Mouse (Mus musculus): Measurements from ENCODE around the gene Nedd9. TPM values are rescaled to one million over a fixed set of nuclear protein-coding genes. Genes with fewer than 3 reads are reported as not detected.

The Nedd9 gene
- polyA plus RNA-seq, 1 experiment from 2014 or later, result 19.0 TPM

DNA sequence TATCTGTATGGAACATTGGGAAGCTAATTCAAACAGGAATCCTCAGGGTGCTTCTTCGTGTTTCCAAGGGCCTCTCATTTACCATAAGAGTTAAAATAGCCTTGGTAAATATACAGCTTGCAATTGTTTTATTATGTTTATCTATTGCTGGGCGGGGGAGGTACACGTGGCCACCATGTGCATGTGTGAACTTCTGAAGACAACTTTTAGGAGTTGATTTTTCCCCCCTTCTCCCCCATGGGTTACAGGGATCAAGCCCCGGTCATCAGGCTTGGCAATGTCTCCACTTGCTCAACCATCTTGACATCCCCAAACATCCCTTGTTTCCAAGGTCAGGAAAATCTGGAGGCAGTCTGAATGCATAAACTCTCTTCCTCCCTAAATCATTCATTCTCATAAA, 25.1 kb upstream of the Nedd9 start:
- no peak for ATAC-seq (ENCODE audit: insufficient number of reproducible peaks, low FRiP score)
- H3K4me1 ChIP-seq (replicated peaks), result peaks cover 10% of the 10 kb centered on the region
- no peaks in the 10 kb centered on the region for H3K36me3 ChIP-seq
- no peaks in the 10 kb centered on the region for H3K9me3 ChIP-seq (replicated peaks)
- WGBS, result 83% methylated on average over 4 of the region's 4 CpGs
- no peak overlapping the region for H3K9ac ChIP-seq
- no peaks in the 10 kb centered on the region for H3K27me3 ChIP-seq (replicated peaks)
- no peak overlapping the region for H3K4me3 ChIP-seq
- H3K27ac ChIP-seq (ENCODE audit: poor library complexity, severe bottlenecking), result no peak overlapping the region
- no peak overlapping the region for H3K4me2 ChIP-seq

DNA sequence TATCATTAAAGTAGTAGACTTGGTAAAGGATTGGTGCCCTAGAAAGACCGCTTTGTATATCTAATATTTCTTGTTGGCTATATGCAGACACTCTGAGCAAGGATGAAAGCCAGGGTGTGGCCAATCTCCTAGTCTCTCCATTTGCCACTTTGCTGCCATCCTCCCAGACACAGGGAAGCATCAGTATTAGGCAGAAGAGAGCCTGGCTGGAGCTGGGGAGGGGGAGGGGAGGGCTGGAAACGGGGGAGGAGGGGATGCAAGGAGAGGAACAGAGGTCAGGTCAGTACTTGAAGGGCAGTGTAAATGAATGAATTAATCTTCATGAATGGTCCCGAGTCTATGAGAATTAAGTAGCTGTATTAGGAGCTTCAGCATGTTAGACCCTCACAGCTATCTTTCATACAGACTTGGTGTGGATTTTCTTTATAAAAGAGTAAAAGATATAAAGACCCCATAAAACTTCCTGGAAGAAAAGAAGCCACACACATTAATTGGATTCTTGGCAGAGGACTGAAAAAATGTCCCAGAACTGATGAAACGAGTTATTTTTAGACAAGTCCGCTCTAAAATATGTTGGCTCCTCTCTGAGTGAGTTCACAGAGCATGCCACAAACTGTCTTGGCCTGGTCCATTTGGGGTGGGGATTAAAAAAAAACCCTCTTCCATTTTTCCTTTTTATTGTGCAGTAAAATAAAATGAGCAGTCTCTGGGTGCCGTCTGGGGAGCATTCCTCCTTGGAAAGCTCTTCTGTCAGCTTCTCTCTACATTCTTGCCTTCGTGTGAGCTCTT, 23.7 kb upstream of the Nedd9 start:
- Histone ChIP-seq H3K4me2 (no peak overlapping the region), H3K27ac (ENCODE audit: poor library complexity, severe bottlenecking) (no peak overlapping the region), H3K36me3 (no peaks in the 10 kb centered on the region), H3K4me3 (no peak overlapping the region), H3K9me3 (replicated peaks) (no peaks in the 10 kb centered on the region), H3K9ac (no peak overlapping the region), H3K4me1 (replicated peaks) (peaks cover 10% of the 10 kb centered on the region), H3K27me3 (replicated peaks) (no peaks in the 10 kb centered on the region)
- no peak for ATAC-seq (ENCODE audit: insufficient number of reproducible peaks, low FRiP score)
- WGBS, result 32% methylated on average over 7 of the region's 7 CpGs

GRCm38 (mm10) chr13:41505594-41505993, 18.4 kb upstream of the Nedd9 start:
- Histone ChIP-seq H3K4me3 (no peak overlapping the region), H3K4me1 (replicated peaks) (peaks cover 1% of the 10 kb centered on the region), H3K9me3 (replicated peaks) (no peaks in the 10 kb centered on the region), H3K36me3 (no peaks in the 10 kb centered on the region), H3K9ac (no peak overlapping the region), H3K4me2 (no peak overlapping the region), H3K27ac (ENCODE audit: poor library complexity, severe bottlenecking) (no peak overlapping the region), H3K27me3 (replicated peaks) (0 out of 2 replicates have a peak, but pooled peaks cover 2% of the 10 kb centered on the region)
- ATAC-seq (ENCODE audit: insufficient number of reproducible peaks, low FRiP score), result no peak
- WGBS, result 71% methylated on average over 2 of the region's 2 CpGs

GRCm38 (mm10) chr13:41504997-41505396, 17.8 kb upstream of the Nedd9 start:
- ATAC-seq (ENCODE audit: insufficient number of reproducible peaks, low FRiP score), result no peak
- WGBS, result 76% methylated on average over 2 of the region's 2 CpGs

DNA sequence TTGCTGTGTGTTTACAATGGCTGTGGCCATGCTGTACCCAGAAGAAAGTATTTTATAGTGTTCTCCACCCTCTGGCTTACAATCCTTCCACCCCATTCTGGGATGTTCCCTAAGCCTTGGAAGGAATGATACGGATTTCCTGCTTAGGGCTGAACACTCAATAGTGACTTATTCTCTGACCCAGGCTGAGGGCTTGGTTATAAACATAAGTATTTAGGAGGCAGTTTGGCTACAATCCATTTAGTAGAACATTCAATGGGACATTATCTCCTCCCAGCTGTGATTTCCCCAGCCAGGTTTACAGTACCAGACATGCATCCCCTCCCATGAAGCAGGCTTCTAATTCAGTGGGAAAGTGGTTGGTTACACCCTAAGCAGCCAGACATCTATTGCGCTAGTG, 17.3 kb upstream of the Nedd9 start:
- Histone ChIP-seq H3K36me3 (no peaks in the 10 kb centered on the region), H3K9me3 (replicated peaks) (no peaks in the 10 kb centered on the region), H3K27me3 (replicated peaks) (0 out of 2 replicates have a peak, but pooled peaks cover 5% of the 10 kb centered on the region), H3K9ac (no peak overlapping the region), H3K4me1 (replicated peaks) (no peaks in the 10 kb centered on the region), H3K4me3 (no peak overlapping the region), H3K4me2 (no peak overlapping the region), H3K27ac (ENCODE audit: poor library complexity, severe bottlenecking) (no peak overlapping the region)
- ATAC-seq (ENCODE audit: insufficient number of reproducible peaks, low FRiP score), result no peak
- WGBS, result 79% methylated on average over 2 of the region's 2 CpGs

More at GRCm38 (mm10) chr13:41504997-41505396, 17.8 kb upstream of the Nedd9 start:
- Histone ChIP-seq H3K9me3 (replicated peaks) (no peaks in the 10 kb centered on the region), H3K27ac (ENCODE audit: poor library complexity, severe bottlenecking) (no peak overlapping the region), H3K36me3 (no peaks in the 10 kb centered on the region), H3K4me2 (no peak overlapping the region), H3K4me3 (no peak overlapping the region), H3K9ac (no peak overlapping the region), H3K4me1 (replicated peaks) (no peaks in the 10 kb centered on the region), H3K27me3 (replicated peaks) (0 out of 2 replicates have a peak, but pooled peaks cover 2% of the 10 kb centered on the region)

GRCm38 (mm10) chr13:41502917-41503301, 15.7 kb upstream of the Nedd9 start:
- no peaks in the 10 kb centered on the region for H3K4me1 ChIP-seq (replicated peaks)
- 63% methylated on average over 2 of the region's 2 CpGs for WGBS
- H3K9ac ChIP-seq, result no peak overlapping the region
- no peaks in the 10 kb centered on the region for H3K9me3 ChIP-seq (replicated peaks)
- H3K36me3 ChIP-seq, result no peaks in the 10 kb centered on the region
- H3K27me3 ChIP-seq (replicated peaks), result 0 out of 2 replicates have a peak, but pooled peaks cover 6% of the 10 kb centered on the region
- no peak overlapping the region for H3K4me2 ChIP-seq
- H3K27ac ChIP-seq (ENCODE audit: poor library complexity, severe bottlenecking), result no peak overlapping the region
- H3K4me3 ChIP-seq, result no peak overlapping the region
- no peak for ATAC-seq (ENCODE audit: insufficient number of reproducible peaks, low FRiP score)

DNA sequence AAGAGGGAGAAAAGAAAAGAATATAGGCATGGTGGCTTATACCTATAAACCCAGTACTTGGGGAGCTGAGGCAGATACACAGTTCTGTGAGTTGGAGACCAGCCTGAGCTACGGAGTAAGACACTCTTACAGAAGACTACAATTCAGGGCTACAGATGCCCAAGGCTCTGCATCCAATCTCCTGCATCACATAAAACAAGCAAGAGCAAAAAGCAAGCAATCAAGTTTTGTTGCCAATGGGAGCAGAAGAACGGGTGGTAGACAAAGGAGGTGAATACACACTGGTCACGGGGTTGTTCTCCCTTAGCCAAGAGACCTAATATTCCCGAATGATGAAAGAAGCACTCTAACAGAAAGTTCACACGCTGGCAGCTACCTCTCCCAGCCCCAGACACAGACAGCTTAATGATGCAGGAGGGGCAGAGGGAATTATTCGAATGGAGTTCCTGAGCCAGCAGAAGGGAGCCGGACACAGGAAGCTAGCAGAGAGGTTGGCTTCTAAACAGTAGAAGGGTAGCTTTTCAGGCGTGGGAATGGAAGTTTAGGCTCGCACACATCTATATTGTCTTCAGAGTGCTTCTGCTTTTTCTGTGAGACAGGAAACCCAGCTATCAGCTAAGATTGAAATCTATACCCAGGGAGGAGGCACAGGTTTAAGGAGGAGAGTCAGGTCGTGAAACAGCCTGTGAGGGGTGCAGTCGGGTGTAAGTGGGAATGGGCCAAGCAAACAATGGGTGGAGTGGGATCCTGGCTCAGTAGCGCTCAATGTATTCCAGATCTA, 15.2 kb upstream of the Nedd9 start:
- Histone ChIP-seq H3K4me1 (replicated peaks) (no peaks in the 10 kb centered on the region), H3K36me3 (no peaks in the 10 kb centered on the region), H3K4me2 (no peak overlapping the region), H3K27me3 (replicated peaks) (0 out of 2 replicates have a peak, but pooled peaks cover 6% of the 10 kb centered on the region), H3K9ac (no peak overlapping the region), H3K27ac (ENCODE audit: poor library complexity, severe bottlenecking) (no peak overlapping the region), H3K4me3 (no peak overlapping the region), H3K9me3 (replicated peaks) (no peaks in the 10 kb centered on the region)
- 57% methylated on average over 12 of the region's 12 CpGs for WGBS
- ATAC-seq (ENCODE audit: insufficient number of reproducible peaks, low FRiP score), result no peak

GRCm38 (mm10) chr13:41500793-41501192, 13.6 kb upstream of the Nedd9 start:
- H3K4me3 ChIP-seq, result no peak overlapping the region
- H3K9ac ChIP-seq, result no peak overlapping the region
- WGBS, result 75% methylated on average over 3 of the region's 3 CpGs
- H3K4me1 ChIP-seq (replicated peaks), result no peaks in the 10 kb centered on the region
- ATAC-seq (ENCODE audit: insufficient number of reproducible peaks, low FRiP score), result no peak
- 0 out of 2 replicates have a peak, but pooled peaks cover 6% of the 10 kb centered on the region for H3K27me3 ChIP-seq (replicated peaks)
- H3K27ac ChIP-seq (ENCODE audit: poor library complexity, severe bottlenecking), result no peak overlapping the region
- H3K9me3 ChIP-seq (replicated peaks), result no peaks in the 10 kb centered on the region
- H3K36me3 ChIP-seq, result no peaks in the 10 kb centered on the region
- no peak overlapping the region for H3K4me2 ChIP-seq

DNA sequence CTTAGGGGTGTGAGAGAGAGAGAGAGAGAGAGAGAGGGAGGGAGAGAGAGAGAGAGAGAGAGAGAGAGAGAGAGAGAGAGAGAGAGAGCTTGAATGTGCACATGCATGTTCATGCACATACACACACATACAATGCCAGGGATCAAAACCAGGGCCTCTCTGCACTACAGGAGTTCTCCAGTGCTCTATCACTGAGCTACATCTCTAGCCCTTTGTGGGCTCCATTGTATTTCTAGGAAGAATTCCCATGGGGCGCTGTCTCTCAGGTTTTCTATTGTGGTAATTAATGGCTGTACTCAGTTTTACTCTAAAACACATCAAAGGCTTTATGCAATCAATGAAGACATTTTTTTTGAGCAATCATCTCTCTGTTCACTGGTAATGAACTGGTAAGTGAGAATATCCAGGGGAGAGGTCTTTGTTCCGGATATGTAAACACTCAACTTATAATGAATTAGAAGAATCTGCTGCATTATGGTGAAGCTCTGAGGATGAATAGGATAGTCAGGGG, 11.5 kb upstream of the Nedd9 start:
- Histone ChIP-seq H3K27me3 (replicated peaks) (0 out of 2 replicates have a peak, but pooled peaks cover 6% of the 10 kb centered on the region), H3K36me3 (no peaks in the 10 kb centered on the region), H3K4me3 (no peak overlapping the region), H3K4me1 (replicated peaks) (no peaks in the 10 kb centered on the region), H3K27ac (ENCODE audit: poor library complexity, severe bottlenecking) (no peak overlapping the region), H3K9ac (no peak overlapping the region), H3K9me3 (replicated peaks) (no peaks in the 10 kb centered on the region), H3K4me2 (no peak overlapping the region)
- 80% methylated on average over 2 of the region's 2 CpGs for WGBS
- no peak for ATAC-seq (ENCODE audit: insufficient number of reproducible peaks, low FRiP score)

- Histone ChIP-seq H3K4me1 (replicated peaks) (no peaks in the 10 kb centered on the region), H3K36me3 (no peaks in the 10 kb centered on the region), H3K27me3 (replicated peaks) (peaks cover 8% of the 10 kb centered on the region; the same call in 1 of the 2 replicates), H3K4me3 (no peak overlapping the region), H3K9me3 (replicated peaks) (no peaks in the 10 kb centered on the region), H3K4me2 (no peak overlapping the region), H3K27ac (ENCODE audit: poor library complexity, severe bottlenecking) (no peak overlapping the region), H3K9ac (no peak overlapping the region)
- ATAC-seq (ENCODE audit: insufficient number of reproducible peaks, low FRiP score), result no peak
- 67% methylated on average over 2 of the region's 2 CpGs for WGBS
These were observed 7.5 kb upstream of the Nedd9 start for GRCm38 (mm10) chr13:41494681-41495080.

Measured in heart, embryonic 12.5 days (tissue).